Comparison of ENCODE assay signal across 18 mouse cellular contexts in the genomic region with DNA sequence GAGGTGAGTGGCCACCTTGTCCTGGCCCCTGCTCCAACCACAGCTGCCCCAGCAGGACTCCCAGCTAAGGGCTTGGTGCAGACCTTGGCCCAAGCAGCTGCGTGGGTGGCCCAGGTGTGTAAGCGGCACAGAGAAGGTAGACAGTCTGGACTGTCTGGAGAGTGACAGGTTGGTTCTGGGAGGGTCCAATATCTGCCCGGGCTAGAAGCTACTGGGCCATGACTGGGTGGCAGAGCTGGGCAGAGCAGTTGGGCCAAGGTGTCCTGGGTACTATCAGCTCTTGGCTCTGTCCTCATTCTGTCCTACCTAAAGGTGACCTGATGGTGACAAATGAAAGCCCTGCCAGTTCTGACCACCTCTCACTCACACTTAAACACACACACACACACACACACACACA. TPM values are rescaled to one million over a fixed set of nuclear protein-coding genes. Genes with fewer than 3 reads are reported as not detected.
DNase-seq lines count a peak whose midpoint lies in the region; ATAC-seq and TF ChIP-seq lines count a peak whose summit lies in the region.
"Had no signal": no experiment of that assay in that cellular context is flagged by ENCODE, and none has a peak within 500 bp of the region (broad histone marks: within the 10 kb centered on the region; RNA-seq: fewer than 3 reads in every experiment).

No protein-coding gene starts in this region.

- no peak overlapping the region for H3K9ac ChIP-seq in heart, embryonic 13.5 days
- peak overlapping the region; percentile 78 for H3K9ac ChIP-seq in MEL (ENCODE audit: control insufficient read depth, low read depth, low read length, poor library complexity, severe bottlenecking)
- H3K9ac ChIP-seq in embryonic facial prominence, embryonic 11.5 days (replicated peaks; ENCODE audit: low read length) = no peak overlapping the region
- no peak overlapping the region for H3K9ac ChIP-seq in forebrain, embryonic 11.5 days (ENCODE audit: low read length)
- H3K9ac ChIP-seq: embryonic facial prominence, embryonic 12.5 days; forebrain, embryonic 13.5 days; hindbrain, embryonic 12.5 days had no signal

- no peak for TF ChIP-seq EP300 in MEL (IDR thresholded peaks at IDR 0.05; ENCODE audit: low read depth in 1 of 2, low read length in 2 of 2)

- H3K4me1 ChIP-seq in heart, embryonic 13.5 days = peaks cover 85% of the 10 kb centered on the region
- H3K4me1 ChIP-seq in MEL (ENCODE audit: control insufficient read depth in 1 of 2, insufficient read depth in 2 of 2, low read length in 2 of 2) = peaks cover 21 to 52% of the 10 kb centered on the region in 2 experiments
- no peaks in the 10 kb centered on the region; the same call in 1 of the 2 replicates for H3K4me1 ChIP-seq in embryonic facial prominence, embryonic 11.5 days (ENCODE audit: control insufficient read depth, insufficient read depth, low read length)
- peaks cover 3% of the 10 kb centered on the region; the same call in 1 of the 2 replicates for H3K4me1 ChIP-seq in forebrain, embryonic 11.5 days (replicated peaks; ENCODE audit: control insufficient read depth, insufficient read depth, low read length)

- no peak for TF ChIP-seq CTCF in MEL (IDR thresholded peaks at IDR 0.05 in 2 of 3, conservative IDR thresholded peaks at IDR 0.05 in 1 of 3; ENCODE audit: control insufficient read depth in 1 of 3, insufficient read depth in 1 of 3, low read depth in 2 of 3, low read length in 3 of 3, poor library complexity in 1 of 3, severe bottlenecking in 1 of 3)

- H3K27me3 ChIP-seq in heart, embryonic 13.5 days (replicated peaks) = no peaks in the 10 kb centered on the region
- H3K27me3 ChIP-seq in MEL (ENCODE audit: control insufficient read depth in 1 of 2, insufficient read depth in 2 of 2, low read length in 2 of 2) = no peaks in the 10 kb centered on the region
- no peaks in the 10 kb centered on the region for H3K27me3 ChIP-seq in embryonic facial prominence, embryonic 11.5 days (ENCODE audit: control insufficient read depth, insufficient read depth, low read length)
- H3K27me3 ChIP-seq in forebrain, embryonic 11.5 days (ENCODE audit: control insufficient read depth, insufficient read depth, low read length) = no peaks in the 10 kb centered on the region
- H3K27me3 ChIP-seq: CH12.LX; embryonic facial prominence, embryonic 12.5 days; forebrain, embryonic 13.5 days; hindbrain, embryonic 12.5 days had no signal

- no peak for ATAC-seq in heart, embryonic 13.5 days (ENCODE audit: extremely low read depth, insufficient number of reproducible peaks, low FRiP score, low TSS enrichment)
- ATAC-seq in embryonic facial prominence, embryonic 11.5 days (replicated peaks; ENCODE audit: insufficient number of reproducible peaks, low FRiP score, low TSS enrichment, low read depth) = 0 out of 2 replicates have a peak, but pooled peaks have one; percentile 35
- ATAC-seq in forebrain, embryonic 11.5 days (replicated peaks; ENCODE audit: low FRiP score) = no peak
- ATAC-seq: forebrain, embryonic 13.5 days had no signal

- no peak overlapping the region for H3K4me3 ChIP-seq in heart, embryonic 13.5 days
- H3K4me3 ChIP-seq in MEL (ENCODE audit: control insufficient read depth in 1 of 2, insufficient read depth in 1 of 2, low read depth in 2 of 2, low read length in 2 of 2) = peak overlapping the region; percentile 64 to 76; a peak in 1 of 4 replicates
- no peak overlapping the region for H3K4me3 ChIP-seq in embryonic facial prominence, embryonic 11.5 days (ENCODE audit: low read depth, low read length)
- H3K4me3 ChIP-seq in forebrain, embryonic 11.5 days (ENCODE audit: low read depth, low read length) = no peak overlapping the region
- H3K4me3 ChIP-seq: embryonic facial prominence, embryonic 12.5 days; forebrain, embryonic 13.5 days; hindbrain, embryonic 12.5 days had no signal

- no peaks in the 10 kb centered on the region for H3K36me3 ChIP-seq in heart, embryonic 13.5 days
- H3K36me3 ChIP-seq in MEL (ENCODE audit: control insufficient read depth in 1 of 2, insufficient read depth in 2 of 2, low read length in 2 of 2) = peaks cover 0 to 33% of the 10 kb centered on the region in 2 experiments; a peak in 2 of 4 replicates
- no peaks in the 10 kb centered on the region for H3K36me3 ChIP-seq in embryonic facial prominence, embryonic 11.5 days (replicated peaks; ENCODE audit: control insufficient read depth, insufficient read depth, low read depth, low read length)
- H3K36me3 ChIP-seq in forebrain, embryonic 11.5 days (ENCODE audit: control insufficient read depth, insufficient read depth, low read length) = no peaks in the 10 kb centered on the region
- H3K36me3 ChIP-seq: embryonic facial prominence, embryonic 12.5 days; hindbrain, embryonic 12.5 days had no signal

- peaks cover 8% of the 10 kb centered on the region for H3K79me2 ChIP-seq in MEL (ENCODE audit: control insufficient read depth, insufficient read depth, low read length, poor library complexity)

- no peak for TF ChIP-seq RAD21 in MEL (IDR thresholded peaks at IDR 0.05; ENCODE audit: low read depth, low read length)

- peak overlapping the region; percentile 96; the same call in 1 of the 2 replicates for H3K27ac ChIP-seq in heart, embryonic 13.5 days (replicated peaks)
- no peak overlapping the region; the same call in 1 of the 2 replicates for H3K27ac ChIP-seq in MEL (ENCODE audit: control insufficient read depth, low read depth, low read length)
- H3K27ac ChIP-seq in embryonic facial prominence, embryonic 11.5 days (replicated peaks; ENCODE audit: low read depth, low read length) = no peak overlapping the region
- H3K27ac ChIP-seq in forebrain, embryonic 11.5 days (ENCODE audit: low read depth, low read length) = no peak overlapping the region
- H3K27ac ChIP-seq: forebrain, embryonic 13.5 days; hindbrain, embryonic 12.5 days; hindbrain, postnatal 0 days had no signal

- WGBS in heart, embryonic 13.5 days = 79% methylated on average over 3 of the region's 3 CpGs
- 81% methylated on average over 3 of the region's 3 CpGs for WGBS in embryonic facial prominence, embryonic 11.5 days
- WGBS in forebrain, embryonic 11.5 days = 79% methylated on average over 3 of the region's 3 CpGs

- no peak for TF ChIP-seq POLR2A in MEL (IDR thresholded peaks at IDR 0.05; ENCODE audit: control insufficient read depth in 1 of 2, insufficient read depth in 1 of 2, low read depth in 1 of 2, low read length in 2 of 2, poor library complexity in 1 of 2)

- no peak overlapping the region for H3K4me2 ChIP-seq in heart, embryonic 13.5 days
- H3K4me2 ChIP-seq in embryonic facial prominence, embryonic 11.5 days (ENCODE audit: low read depth, low read length) = no peak overlapping the region
- H3K4me2 ChIP-seq in forebrain, embryonic 11.5 days (ENCODE audit: low read depth, low read length, severe bottlenecking) = no peak overlapping the region
- H3K4me2 ChIP-seq: embryonic facial prominence, embryonic 12.5 days; forebrain, embryonic 13.5 days; hindbrain, embryonic 12.5 days had no signal

- no peaks in the 10 kb centered on the region for H3K9me3 ChIP-seq in heart, embryonic 13.5 days
- no peaks in the 10 kb centered on the region for H3K9me3 ChIP-seq in MEL (replicated peaks; ENCODE audit: insufficient read depth, low read length)
- H3K9me3 ChIP-seq in embryonic facial prominence, embryonic 11.5 days (replicated peaks; ENCODE audit: control insufficient read depth, low read length) = no peaks in the 10 kb centered on the region
- no peaks in the 10 kb centered on the region for H3K9me3 ChIP-seq in forebrain, embryonic 11.5 days (ENCODE audit: control insufficient read depth, low read length)
- H3K9me3 ChIP-seq: embryonic facial prominence, embryonic 12.5 days; forebrain, embryonic 13.5 days; hindbrain, embryonic 12.5 days had no signal

- peak; percentile 91 for DNase-seq in heart, adult 11 months
- no peak for DNase-seq in heart, adult 18-20 months
- no peak for DNase-seq in heart, postnatal 4 days
- DNase-seq in MEL (ENCODE audit: low read depth, low spot score) = no peak
- DNase-seq in embryonic facial prominence, embryonic 11.5 days (ENCODE audit: low spot score) = no peak
- no peak for DNase-seq in kidney, adult 11 months
- DNase-seq in forebrain, embryonic 11.5 days (ENCODE audit: low spot score) = no peak
- DNase-seq: adrenal gland, postnatal 25 days; cerebellum, adult 2 months; cerebellum, postnatal 10 days; gastrocnemius, postnatal 36 days; kidney, adult 18-20 months had no signal

TF ChIP-seq in MEL, 35 proteins besides CTCF, POLR2A, EP300 and RAD21 (continues in another document):
- no peak for TF ChIP-seq ZC3H11A (IDR thresholded peaks at IDR 0.05; ENCODE audit: low read depth, low read length)
- no peak for TF ChIP-seq NRF1 (IDR thresholded peaks at IDR 0.05; ENCODE audit: insufficient read depth, low read depth, low read length, poor library complexity, severe bottlenecking)
- no peak for TF ChIP-seq GATA1 (IDR thresholded peaks at IDR 0.05; ENCODE audit: low read depth, low read length)
- TF ChIP-seq POLR2AphosphoS5 (IDR thresholded peaks at IDR 0.05; ENCODE audit: borderline replicate concordance, low read depth, low read length) = no peak
- no peak for TF ChIP-seq TCF12 (IDR thresholded peaks at IDR 0.05; ENCODE audit: low read depth, low read length)
- no peak for TF ChIP-seq ETS1 (IDR thresholded peaks at IDR 0.05; ENCODE audit: low read depth, low read length)
- TF ChIP-seq NELFE (IDR thresholded peaks at IDR 0.05; ENCODE audit: low read depth, low read length) = no peak
- no peak for TF ChIP-seq TBP (IDR thresholded peaks at IDR 0.05; ENCODE audit: low read depth, low read length)

RNA-seq across cellular contexts. Expression of a gene that starts 37.9 kb away (rescaled TPM):
- 100 to 1,000 TPM; 103 to 114 TPM for total RNA-seq in heart, adult 18-20 months (2021)
- polyA plus RNA-seq in heart, embryonic 13.5 days (2015; fragmentation: Nextera tagmentation; extraction: Ambion mirVana) = 14.2 and 14.8 TPM in 2 replicates
- total RNA-seq in heart, postnatal 4 days (2021) = 100 to 1,000 TPM; 104 to 113 TPM
- 11.6 and 13.7 TPM in 2 replicates for total RNA-seq in MEL (2012; rRNA removed)
- 10 to 100 TPM in 1 of 2 experiments, not detected in 1; 32.3 TPM for polyA plus RNA-seq in MEL (2012; ENCODE audit: insufficient read depth in 1 of 2, insufficient read length in 2 of 2, low read depth in 1 of 2, low replicate concordance in 2 of 2, missing spikeins in 1 of 2)
- polyA plus RNA-seq in embryonic facial prominence, embryonic 11.5 days (2014; fragmentation: Nextera tagmentation; extraction: Ambion mirVana) = 5.2 and 6.0 TPM in 2 replicates
- polyA plus RNA-seq in forebrain, embryonic 11.5 days (2014; fragmentation: Nextera tagmentation; extraction: Ambion mirVana) = 6.0 and 6.2 TPM in 2 replicates

RNA-seq across cellular contexts. Expression of a gene that starts 55.4 kb away (rescaled TPM):
- 10 to 100 TPM in 1 of 2 experiments, 1 to 10 TPM in 1; 9.9 to 11.4 TPM for total RNA-seq in heart, adult 18-20 months (2021)
- 10.7 and 10.8 TPM in 2 replicates for polyA plus RNA-seq in heart, embryonic 13.5 days (2015; fragmentation: Nextera tagmentation; extraction: Ambion mirVana)
- 10 to 100 TPM; 16.4 to 21.5 TPM for total RNA-seq in heart, postnatal 4 days (2021)
- total RNA-seq in MEL (2012; rRNA removed) = 1.3 and 2.7 TPM in 2 replicates
- 1 to 10 TPM in 1 of 2 experiments, not detected in 1; 6.6 TPM for polyA plus RNA-seq in MEL (2012; ENCODE audit: insufficient read depth in 1 of 2, insufficient read length in 2 of 2, low read depth in 1 of 2, low replicate concordance in 2 of 2, missing spikeins in 1 of 2)
- polyA plus RNA-seq in embryonic facial prominence, embryonic 11.5 days (2014; fragmentation: Nextera tagmentation; extraction: Ambion mirVana) = 6.6 and 8.3 TPM in 2 replicates
- 7.7 and 8.3 TPM in 2 replicates for polyA plus RNA-seq in forebrain, embryonic 11.5 days (2014; fragmentation: Nextera tagmentation; extraction: Ambion mirVana)

Comparison
In these comparisons a context has a peak if more than half of its experiments do, and no peak if none do; other contexts are left out.
1. H3K4me3 ChIP-seq: peak in MEL (2 of 2); none in heart, embryonic 13.5 days (single experiment), embryonic facial prominence, embryonic 11.5 days (single experiment) and forebrain, embryonic 11.5 days (single experiment).